Mouse (Mus musculus) G1E (cell line): ENCODE results near the gene Csnk1g1. TPM values are rescaled to one million over a fixed set of nuclear protein-coding genes. Genes with fewer than 3 reads are reported as not detected.

Experiments
- ATAC-seq: 2 replicates; pipeline ENCODE4 v1.8.0; 2016; ENCODE audit warnings: mild to moderate bottlenecking; ENCODE audit not compliant: insufficient number of reproducible peaks, poor library complexity, low FRiP score, severe bottlenecking; ENCODE audit errors: extremely low read depth
- DNase-seq: peaks from one replicate; pipeline ENCODE4 v3.0.0; 2012; ENCODE audit warnings: low spot score
- H3K27me3 ChIP-seq: 2 replicates; pipeline ENCODE4 v1.6.1; 2012; ENCODE audit warnings: mild to moderate bottlenecking, low read length, inconsistent platforms; ENCODE audit not compliant: insufficient read depth
- H3K36me3 ChIP-seq: replicated peaks from 2 replicates; pipeline ENCODE3; 2012; ENCODE audit warnings: mild to moderate bottlenecking, inconsistent platforms
- H3K4me1 ChIP-seq: 2 replicates; pipeline ENCODE4 v1.6.1; 2012; ENCODE audit warnings: low read depth, low read length, inconsistent platforms, mixed read lengths; ENCODE audit not compliant: insufficient read depth
- H3K4me3 ChIP-seq: 2 replicates; pipeline ENCODE4 v1.5.1; 2012; ENCODE audit warnings: low read depth, mild to moderate bottlenecking, inconsistent platforms, low read length, moderate library complexity, mixed read lengths
- H3K9me3 ChIP-seq: replicated peaks from 2 replicates; pipeline ENCODE4 v1.6.1; 2012; ENCODE audit warnings: inconsistent platforms
- CTCF ChIP-seq: IDR thresholded peaks from 2 replicates; pipeline ENCODE4 v1.5.1; 2012; ENCODE audit warnings: low read depth, low read length, inconsistent platforms, mixed read lengths
- GATA1 ChIP-seq: IDR thresholded peaks from 2 replicates; pipeline ENCODE4 v1.6.1; 2012; ENCODE audit warnings: borderline replicate concordance, low read length, inconsistent platforms, mixed read lengths
- GATA2 ChIP-seq: IDR thresholded peaks from 2 replicates; pipeline ENCODE4 v1.6.1; 2012; ENCODE audit warnings: low read depth, low read length, inconsistent platforms, borderline replicate concordance
- POLR2AphosphoS5 ChIP-seq: IDR thresholded peaks from 2 replicates; pipeline ENCODE4 v1.6.1; 2012; ENCODE audit warnings: low read depth, low read length, inconsistent platforms; ENCODE audit not compliant: insufficient replicate concordance
- TAL1 ChIP-seq: conservative IDR thresholded peaks from 2 replicates; pipeline ENCODE4 v1.6.1; 2012; ENCODE audit warnings: low read depth, low read length, inconsistent platforms, mixed read lengths
- polyA plus RNA-seq: library from polyadenylated mRNA; stranded (reverse); fragments of >175 nt; gene quantifications from 2 replicates; pipeline ENCODE4 v1.2.3, GENCODE M21; 2012
- total RNA-seq, 2 experiments: library from RNA; stranded (forward) in 1 of 2; stranded (reverse) in 1 of 2; fragments of 200-1000 nt in 1 of 2; fragments of >200 nt in 1 of 2; fragmentation: Nextera tagmentation in 1 of 2; gene quantifications; 2 replicates each; pipeline ENCODE4 v1.2.3; 2014 to 2017

Csnk1g1 gene
- total and polyA plus RNA-seq, 3 experiments, result 9.5 to 81.9 (median 34.1) TPM

GRCm38 (mm10) chr9:65896977-65897376 is 11.7 kb upstream of the Csnk1g1 start:
- Histone ChIP-seq H3K4me3 (no peak overlapping the region), H3K27me3 (no peaks in the 10 kb centered on the region), H3K9me3 (no peaks in the 10 kb centered on the region), H3K36me3 (peaks cover 48% of the 10 kb centered on the region), H3K4me1 (no peaks in the 10 kb centered on the region)
- ATAC-seq (no peak), DNase-seq (no peak)
- no peak for TF ChIP-seq GATA2

DNA sequence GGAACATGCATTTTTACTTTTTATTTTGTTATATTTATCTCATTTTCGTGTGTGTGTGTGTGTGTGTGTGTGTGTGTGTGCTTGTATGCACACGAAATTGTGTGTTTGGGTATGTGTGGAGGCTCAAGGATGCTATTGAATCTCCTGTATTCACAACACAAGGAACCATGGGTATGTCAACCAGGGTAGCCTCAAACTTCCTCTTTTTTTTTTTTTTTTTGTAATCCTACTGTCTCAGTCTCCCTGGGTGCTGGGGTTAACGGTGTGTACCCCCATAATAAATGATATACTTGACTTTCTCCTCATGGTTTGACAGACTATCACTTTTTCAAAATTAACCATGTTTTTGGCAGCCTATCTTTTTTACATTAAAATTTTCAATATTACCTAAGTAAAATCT is 5.8 kb upstream of the Csnk1g1 start:
- Histone ChIP-seq H3K9me3 (no peaks in the 10 kb centered on the region), H3K36me3 (peaks cover 32% of the 10 kb centered on the region), H3K27me3 (no peaks in the 10 kb centered on the region), H3K4me1 (peaks cover 6% of the 10 kb centered on the region), H3K4me3 (no peak overlapping the region)
- ATAC-seq (no peak), DNase-seq (peak; percentile 13)
- TF ChIP-seq CTCF, result no peak
- no peak for TF ChIP-seq GATA2
- no peak for TF ChIP-seq TAL1
- TF ChIP-seq POLR2AphosphoS5, result no peak
- no peak for TF ChIP-seq GATA1

- ATAC-seq, result no peak
- Histone ChIP-seq H3K4me3 (no peak overlapping the region), H3K9me3 (no peaks in the 10 kb centered on the region), H3K4me1 (peaks cover 9% of the 10 kb centered on the region), H3K27me3 (no peaks in the 10 kb centered on the region), H3K36me3 (peaks cover 32% of the 10 kb centered on the region)
- no peak for TF ChIP-seq TAL1
- TF ChIP-seq GATA2, result no peak
- no peak for TF ChIP-seq GATA1
- no peak for TF ChIP-seq CTCF
- no peak for TF ChIP-seq POLR2AphosphoS5
- DNase-seq, result no peak
Measured at GRCm38 (mm10) chr9:65903419-65903818, 5.3 kb upstream of the Csnk1g1 start.

DNA sequence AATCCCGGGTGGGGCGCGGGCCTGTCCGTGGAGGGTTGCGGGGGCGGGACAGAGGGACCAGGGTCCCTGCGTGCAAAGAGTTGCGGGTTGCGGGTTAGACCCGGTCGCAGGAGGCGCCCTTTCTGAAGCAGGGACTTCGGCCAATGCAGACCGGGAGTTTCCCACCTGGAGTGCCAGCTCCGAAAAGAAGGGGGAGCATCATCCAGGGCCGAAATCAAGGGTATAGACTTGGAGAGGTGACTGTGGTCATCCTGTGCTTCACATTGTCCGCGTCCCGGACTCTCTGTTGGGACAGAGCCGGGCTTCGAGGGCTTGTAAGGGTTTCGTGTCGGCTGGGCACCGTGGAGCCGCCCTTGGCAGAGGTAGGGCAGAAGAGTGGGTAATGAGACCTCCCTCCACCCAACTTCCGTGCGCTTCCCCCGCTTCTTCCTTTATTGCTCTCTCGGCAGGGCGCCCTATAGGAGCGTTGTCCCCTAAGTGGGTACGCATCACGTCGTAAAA is 627 bp downstream of the Csnk1g1 start:
- ATAC-seq (0 out of 2 replicates have a peak, but pooled peaks have one; percentile 22), DNase-seq (peak; percentile 23)
- peaks cover 19% of the 10 kb centered on the region for H3K4me1 ChIP-seq
- peaks cover 9% of the 10 kb centered on the region for H3K36me3 ChIP-seq
- no peaks in the 10 kb centered on the region for H3K9me3 ChIP-seq
- H3K4me3 ChIP-seq, result peak overlapping the region; percentile 90
- no peaks in the 10 kb centered on the region for H3K27me3 ChIP-seq
- TF ChIP-seq TAL1, result no peak
- TF ChIP-seq GATA2, result no peak
- TF ChIP-seq POLR2AphosphoS5, result no peak
- TF ChIP-seq GATA1, result no peak
- TF ChIP-seq CTCF, result no peak

- H3K4me3 ChIP-seq, result peak overlapping the region; percentile 90
- no peaks in the 10 kb centered on the region for H3K27me3 ChIP-seq
- no peaks in the 10 kb centered on the region for H3K9me3 ChIP-seq
- peaks cover 9% of the 10 kb centered on the region for H3K36me3 ChIP-seq
- TF ChIP-seq CTCF (no peak), POLR2AphosphoS5 (no peak), TAL1 (no peak), GATA2 (no peak), GATA1 (no peak)
- DNase-seq (no peak), ATAC-seq (no peak)
- peaks cover 20% of the 10 kb centered on the region for H3K4me1 ChIP-seq
Measured at GRCm38 (mm10) chr9:65909837-65910236, 1.1 kb downstream of the Csnk1g1 start.

- peaks cover 23% of the 10 kb centered on the region for H3K4me1 ChIP-seq
- no peak overlapping the region for H3K4me3 ChIP-seq
- H3K27me3 ChIP-seq, result no peaks in the 10 kb centered on the region
- no peak for DNase-seq
- TF ChIP-seq POLR2AphosphoS5, result no peak
- no peak for TF ChIP-seq GATA1
- TF ChIP-seq GATA2, result no peak
- TF ChIP-seq CTCF, result no peak
- no peak for TF ChIP-seq TAL1
- H3K9me3 ChIP-seq, result no peaks in the 10 kb centered on the region
- no peak for ATAC-seq
- H3K36me3 ChIP-seq, result peaks cover 9% of the 10 kb centered on the region
Measured at GRCm38 (mm10) chr9:65913976-65914375, 5.3 kb downstream of the Csnk1g1 start.

DNA sequence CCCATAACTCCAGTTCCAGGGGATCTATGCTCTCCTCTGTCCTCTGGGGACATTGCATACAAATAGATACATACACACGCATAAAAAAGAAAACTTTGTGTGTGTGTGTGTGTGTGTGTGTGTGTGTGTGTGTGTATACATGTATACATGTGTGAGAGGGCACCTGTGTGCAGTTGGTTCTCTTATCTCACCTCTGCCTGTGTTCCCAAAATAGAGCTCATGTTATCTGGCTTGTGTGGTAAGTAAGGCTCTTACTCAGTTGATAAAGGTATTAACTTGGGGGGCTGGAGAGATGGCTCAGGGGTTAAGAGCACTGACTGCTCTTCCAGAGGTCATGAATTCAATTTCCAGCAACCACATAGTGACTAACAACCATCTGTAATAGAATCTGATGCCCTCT is 8.3 kb downstream of the Csnk1g1 start:
- Histone ChIP-seq H3K36me3 (peaks cover 11% of the 10 kb centered on the region), H3K9me3 (no peaks in the 10 kb centered on the region), H3K27me3 (no peaks in the 10 kb centered on the region), H3K4me1 (peaks cover 12% of the 10 kb centered on the region), H3K4me3 (no peak overlapping the region)
- DNase-seq, result no peak
- TF ChIP-seq GATA2 (no peak), POLR2AphosphoS5 (no peak), CTCF (no peak), GATA1 (no peak), TAL1 (no peak)
- no peak for ATAC-seq
